Mouse (Mus musculus): ENCODE results near the gene Mpped2. TPM values are rescaled to one million over a fixed set of nuclear protein-coding genes. Genes with fewer than 3 reads are reported as not detected.
A peak's percentile ranks its signal among the peaks of the same experiment; 100 is the strongest.

The Mpped2 gene
- polyA plus RNA-seq, 1 experiment from 2014 or later, result 106 TPM

DNA sequence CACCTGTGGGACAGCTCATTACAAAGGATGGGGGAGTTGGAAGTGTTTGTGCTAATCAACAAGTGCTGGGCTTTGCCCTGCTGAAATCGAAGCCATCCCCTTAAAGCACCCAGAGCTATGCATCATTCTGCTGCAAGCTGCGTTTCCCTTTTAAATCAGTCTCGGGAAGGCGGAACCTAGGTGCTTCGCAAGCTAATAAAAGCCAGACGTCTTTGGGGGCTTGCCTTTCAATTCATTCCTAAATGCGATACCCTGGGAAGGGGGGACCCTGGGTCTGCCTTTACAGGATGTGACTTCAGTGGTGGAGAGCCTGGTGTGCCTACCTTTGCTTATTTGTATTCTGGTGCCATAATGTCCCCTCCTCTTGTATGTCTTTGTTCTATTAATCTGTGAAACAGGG lies 103.2 kb downstream of the Mpped2 start:
- Histone ChIP-seq H3K4me3 (peak overlapping the region; percentile 18; the same call in 1 of the 2 replicates), H3K27me3 (ENCODE audit: low read depth, poor library complexity, severe bottlenecking) (no peaks in the 10 kb centered on the region), H3K27ac (peak overlapping the region; percentile 71), H3K4me1 (peaks cover 80% of the 10 kb centered on the region), H3K9me3 (replicated peaks) (no peaks in the 10 kb centered on the region), H3K36me3 (0 out of 2 replicates have a peak, but pooled peaks cover 5% of the 10 kb centered on the region)
- DNase-seq (ENCODE audit: low spot score), result peak; percentile 87
- WGBS, result 4% methylated on average over 7 of the region's 7 CpGs

DNA sequence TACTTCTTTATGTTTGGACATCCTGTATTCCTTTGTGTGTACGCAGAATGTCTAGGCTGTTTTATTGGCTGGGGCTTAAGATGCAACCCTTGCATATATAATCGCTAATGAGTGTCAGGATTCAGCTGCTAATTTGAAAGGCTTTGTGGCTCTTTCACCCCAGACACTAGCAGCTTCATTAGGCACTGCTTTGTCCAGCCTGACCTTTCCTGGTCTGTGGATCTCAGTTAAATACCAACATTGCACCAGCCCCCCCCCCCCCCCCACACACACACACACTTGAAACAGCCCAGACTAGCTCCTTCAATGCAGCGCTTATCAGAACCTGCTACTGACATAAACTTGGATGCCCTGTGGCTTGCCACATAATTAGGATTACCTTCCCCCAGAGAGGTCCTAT lies 104.8 kb downstream of the Mpped2 start:
- Histone ChIP-seq H3K9me3 (replicated peaks) (no peaks in the 10 kb centered on the region), H3K36me3 (0 out of 2 replicates have a peak, but pooled peaks cover 5% of the 10 kb centered on the region), H3K27ac (peak overlapping the region; percentile 71), H3K4me1 (peaks cover 66% of the 10 kb centered on the region), H3K27me3 (ENCODE audit: low read depth, poor library complexity, severe bottlenecking) (no peaks in the 10 kb centered on the region), H3K4me3 (no peak overlapping the region)
- no peak for DNase-seq (ENCODE audit: low spot score)
- WGBS, result 24% methylated on average over 3 of the region's 3 CpGs

DNA sequence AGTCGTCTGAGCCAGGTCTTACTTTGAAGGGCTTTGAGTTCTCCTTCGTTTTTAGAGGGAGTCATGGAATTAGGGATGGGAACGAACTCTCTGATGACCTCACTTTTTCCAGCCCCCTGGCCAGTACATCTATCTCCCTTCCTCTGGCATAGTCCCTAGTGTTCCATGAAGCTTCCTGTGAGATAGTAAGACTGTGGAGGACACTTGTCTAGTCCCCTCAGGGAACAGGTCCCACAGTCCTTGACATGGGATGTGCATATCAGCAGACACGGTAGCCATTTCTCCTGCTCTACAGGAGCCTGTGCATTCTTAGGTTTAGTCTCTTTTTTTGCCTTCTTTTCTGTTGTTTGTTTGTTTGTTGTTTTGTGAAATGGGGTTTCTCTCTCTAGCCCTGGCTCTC lies 105.8 kb downstream of the Mpped2 start:
- Histone ChIP-seq H3K4me1 (peaks cover 58% of the 10 kb centered on the region), H3K4me3 (no peak overlapping the region), H3K27me3 (ENCODE audit: low read depth, poor library complexity, severe bottlenecking) (no peaks in the 10 kb centered on the region), H3K9me3 (replicated peaks) (no peaks in the 10 kb centered on the region), H3K27ac (peak overlapping the region; percentile 71), H3K36me3 (0 out of 2 replicates have a peak, but pooled peaks cover 7% of the 10 kb centered on the region)
- WGBS, result 50% methylated on average over 4 of the region's 4 CpGs
- no peak for DNase-seq (ENCODE audit: low spot score)

DNA sequence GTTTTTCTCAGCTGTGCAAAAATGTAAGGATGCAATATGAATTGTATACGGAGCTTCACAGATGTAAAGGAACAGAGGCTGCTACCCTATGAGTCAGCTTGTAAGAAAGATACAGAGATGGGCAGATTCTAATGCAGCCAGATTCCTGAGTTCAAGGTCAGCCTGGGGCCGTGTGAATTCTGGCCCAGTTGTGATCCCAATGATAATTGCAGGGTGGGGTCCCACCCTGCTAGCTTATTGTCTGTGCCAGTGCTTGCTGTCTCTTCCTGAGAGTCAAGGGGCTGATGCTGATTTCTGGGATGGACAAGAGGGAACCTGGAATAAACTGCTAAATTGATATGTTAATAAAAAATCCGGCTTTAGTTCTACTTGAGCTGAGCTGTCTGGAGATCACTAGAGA lies 122.8 kb downstream of the Mpped2 start:
- H3K4me1 ChIP-seq, result peaks cover 10% of the 10 kb centered on the region; the same call in 1 of the 2 replicates
- WGBS, result 94% methylated on average over 3 of the region's 3 CpGs
- H3K4me3 ChIP-seq, result no peak overlapping the region
- H3K36me3 ChIP-seq, result peaks cover 9% of the 10 kb centered on the region
- no peak overlapping the region for H3K27ac ChIP-seq
- H3K27me3 ChIP-seq (ENCODE audit: low read depth, poor library complexity, severe bottlenecking), result no peaks in the 10 kb centered on the region
- no peaks in the 10 kb centered on the region for H3K9me3 ChIP-seq (replicated peaks)
- no peak for DNase-seq (ENCODE audit: low spot score)

DNA sequence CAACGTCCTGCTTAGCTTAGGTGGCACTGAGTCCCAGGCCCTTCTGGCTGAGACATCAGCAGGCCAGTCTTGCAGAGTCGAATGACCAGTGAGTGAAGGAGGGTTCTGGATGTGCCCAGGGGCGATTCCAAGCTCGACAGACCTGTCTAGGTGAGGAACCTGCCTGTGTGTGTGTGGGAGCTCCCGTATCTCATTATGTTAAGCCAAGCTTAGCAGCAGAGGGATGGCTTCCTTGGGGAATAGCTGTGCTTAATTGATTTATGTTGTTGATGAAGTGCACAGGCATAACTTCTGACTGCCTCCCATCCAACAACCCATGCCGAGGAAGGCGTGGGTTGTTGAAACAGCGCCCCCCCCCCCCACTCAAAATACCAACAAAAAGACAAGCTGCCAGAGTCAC lies 128.2 kb downstream of the Mpped2 start:
- DNase-seq (ENCODE audit: low spot score), result peak; percentile 27
- Histone ChIP-seq H3K9me3 (replicated peaks) (no peaks in the 10 kb centered on the region), H3K4me1 (peaks cover 29% of the 10 kb centered on the region), H3K27ac (no peak overlapping the region), H3K36me3 (0 out of 2 replicates have a peak, but pooled peaks cover 4% of the 10 kb centered on the region), H3K27me3 (ENCODE audit: low read depth, poor library complexity, severe bottlenecking) (no peaks in the 10 kb centered on the region), H3K4me3 (no peak overlapping the region)
- WGBS, result 65% methylated on average over 8 of the region's 8 CpGs

DNA sequence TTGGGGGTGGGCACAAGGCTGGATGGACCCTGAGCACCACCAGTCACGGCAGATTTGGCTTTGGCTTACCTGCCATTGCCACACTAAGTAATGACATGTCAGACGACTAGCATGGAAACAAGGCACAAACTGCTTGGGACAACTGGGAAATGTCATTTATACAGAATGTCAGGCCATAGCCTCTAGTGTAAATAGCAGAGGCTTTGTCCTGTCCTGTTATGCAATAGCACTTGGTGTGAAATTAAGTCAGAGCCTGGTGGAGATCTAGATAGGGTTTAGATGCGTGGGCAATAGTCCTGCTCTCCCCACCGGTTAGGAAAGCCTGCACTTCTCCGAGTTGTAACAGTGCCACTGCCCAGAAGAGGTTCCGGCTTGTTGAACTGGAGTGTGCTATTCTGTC lies 128.8 kb downstream of the Mpped2 start:
- Histone ChIP-seq H3K4me3 (no peak overlapping the region), H3K27me3 (ENCODE audit: low read depth, poor library complexity, severe bottlenecking) (no peaks in the 10 kb centered on the region), H3K36me3 (0 out of 2 replicates have a peak, but pooled peaks cover 4% of the 10 kb centered on the region), H3K27ac (peak overlapping the region; percentile 73), H3K4me1 (peaks cover 29% of the 10 kb centered on the region), H3K9me3 (replicated peaks) (no peaks in the 10 kb centered on the region)
- peak; percentile 28 for DNase-seq (ENCODE audit: low spot score)
- 51% methylated on average over 6 of the region's 6 CpGs for WGBS

DNA sequence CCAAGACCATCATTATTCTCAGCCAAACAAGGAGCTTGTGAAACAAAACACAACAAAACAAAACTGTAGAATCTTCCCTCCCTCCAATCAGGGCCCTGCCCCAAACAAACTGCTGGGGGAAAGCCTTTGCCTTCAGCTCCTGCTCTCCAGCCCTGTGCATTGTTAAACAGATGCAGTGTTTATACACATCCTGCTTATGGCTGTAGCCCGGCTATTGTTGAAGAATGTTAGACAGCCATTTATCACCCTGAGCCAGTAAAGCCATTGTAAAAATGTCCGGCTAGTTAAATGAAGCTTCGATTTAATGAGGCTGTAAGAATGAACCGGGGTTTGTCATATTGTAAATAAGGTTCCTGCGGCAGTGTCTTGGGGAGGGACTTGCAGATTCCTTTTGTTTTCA lies 129.5 kb downstream of the Mpped2 start:
- Histone ChIP-seq H3K4me1 (peaks cover 29% of the 10 kb centered on the region), H3K27me3 (ENCODE audit: low read depth, poor library complexity, severe bottlenecking) (no peaks in the 10 kb centered on the region), H3K27ac (peak overlapping the region; percentile 73), H3K4me3 (no peak overlapping the region), H3K36me3 (0 out of 2 replicates have a peak, but pooled peaks cover 4% of the 10 kb centered on the region), H3K9me3 (replicated peaks) (no peaks in the 10 kb centered on the region)
- DNase-seq (ENCODE audit: low spot score), result peak; percentile 29
- 5% methylated on average over 5 of the region's 5 CpGs for WGBS

DNA sequence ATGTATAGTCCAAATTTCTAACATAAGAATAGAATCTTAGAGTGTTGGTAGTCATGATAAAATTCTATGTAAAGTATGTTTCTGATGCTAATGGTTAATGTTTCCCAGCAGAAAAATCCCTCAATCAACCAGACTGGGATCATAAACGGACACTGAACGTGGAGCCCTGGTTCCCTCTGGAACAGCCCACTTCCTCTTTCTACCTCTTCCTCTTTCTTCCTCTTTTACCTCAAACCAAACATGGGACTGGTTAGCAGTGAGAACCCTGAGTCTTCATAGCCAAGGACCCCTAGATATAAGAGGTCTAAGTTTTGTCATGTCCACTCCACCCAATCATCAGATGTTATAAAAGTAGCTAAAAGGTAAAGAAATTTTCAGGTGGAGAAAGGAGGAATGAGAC lies 132.4 kb downstream of the Mpped2 start:
- Histone ChIP-seq H3K27me3 (ENCODE audit: low read depth, poor library complexity, severe bottlenecking) (no peaks in the 10 kb centered on the region), H3K27ac (no peak overlapping the region), H3K4me1 (peaks cover 54% of the 10 kb centered on the region), H3K4me3 (no peak overlapping the region), H3K36me3 (0 out of 2 replicates have a peak, but pooled peaks cover 4% of the 10 kb centered on the region), H3K9me3 (replicated peaks) (no peaks in the 10 kb centered on the region)
- no peak for DNase-seq (ENCODE audit: low spot score)
- 84% methylated on average over 2 of the region's 2 CpGs for WGBS

DNA sequence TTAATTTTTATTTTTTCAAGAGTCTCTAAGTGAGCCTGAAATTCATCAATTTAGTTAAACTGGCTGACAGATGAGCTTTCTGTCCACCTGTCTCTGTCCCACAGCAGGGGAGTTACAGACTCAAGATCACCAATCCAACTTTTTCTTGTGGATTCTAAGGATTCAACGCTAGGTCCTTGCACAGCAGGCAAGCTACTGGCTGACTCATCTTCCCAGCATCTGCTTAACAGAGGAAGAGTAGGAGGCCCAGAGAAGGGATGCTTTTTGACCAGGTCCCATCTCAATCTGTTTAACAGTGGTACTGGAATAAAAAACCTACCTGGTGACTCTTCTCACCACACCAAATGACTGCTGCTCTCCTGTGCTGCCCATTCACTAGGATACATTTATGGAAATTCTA lies 133.0 kb downstream of the Mpped2 start:
- H3K27me3 ChIP-seq (ENCODE audit: low read depth, poor library complexity, severe bottlenecking), result no peaks in the 10 kb centered on the region
- peak; percentile 16 for DNase-seq (ENCODE audit: low spot score)
- WGBS, result 82% methylated on average over 1 of the region's 1 CpGs
- no peak overlapping the region for H3K4me3 ChIP-seq
- H3K27ac ChIP-seq, result no peak overlapping the region
- no peaks in the 10 kb centered on the region for H3K9me3 ChIP-seq (replicated peaks)
- 0 out of 2 replicates have a peak, but pooled peaks cover 4% of the 10 kb centered on the region for H3K36me3 ChIP-seq
- H3K4me1 ChIP-seq, result peaks cover 52% of the 10 kb centered on the region

DNA sequence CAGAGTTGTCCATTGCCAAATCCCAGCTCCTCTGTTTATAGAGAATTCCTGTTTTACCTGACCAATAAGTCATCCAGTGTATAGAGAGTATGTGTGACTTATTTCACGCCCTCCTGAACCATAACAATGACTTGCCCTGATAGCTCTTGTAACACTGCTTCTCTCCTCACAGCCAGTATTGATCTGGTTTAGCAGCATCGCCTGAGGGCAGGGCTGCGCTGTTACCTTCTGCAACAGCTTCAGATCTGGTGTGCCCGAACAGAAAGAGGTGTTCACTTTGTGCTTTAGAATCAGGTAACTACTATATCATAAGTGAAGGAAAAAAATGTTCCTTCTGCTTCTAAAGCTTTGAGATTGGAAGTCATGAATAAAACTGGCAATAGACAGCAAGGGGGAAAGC lies 133.7 kb downstream of the Mpped2 start:
- H3K36me3 ChIP-seq, result 0 out of 2 replicates have a peak, but pooled peaks cover 4% of the 10 kb centered on the region
- H3K4me3 ChIP-seq, result no peak overlapping the region
- DNase-seq (ENCODE audit: low spot score), result peak; percentile 15
- H3K27me3 ChIP-seq (ENCODE audit: low read depth, poor library complexity, severe bottlenecking), result no peaks in the 10 kb centered on the region
- no peaks in the 10 kb centered on the region for H3K9me3 ChIP-seq (replicated peaks)
- 89% methylated on average over 4 of the region's 4 CpGs for WGBS
- H3K27ac ChIP-seq, result no peak overlapping the region
- peaks cover 50% of the 10 kb centered on the region for H3K4me1 ChIP-seq

DNA sequence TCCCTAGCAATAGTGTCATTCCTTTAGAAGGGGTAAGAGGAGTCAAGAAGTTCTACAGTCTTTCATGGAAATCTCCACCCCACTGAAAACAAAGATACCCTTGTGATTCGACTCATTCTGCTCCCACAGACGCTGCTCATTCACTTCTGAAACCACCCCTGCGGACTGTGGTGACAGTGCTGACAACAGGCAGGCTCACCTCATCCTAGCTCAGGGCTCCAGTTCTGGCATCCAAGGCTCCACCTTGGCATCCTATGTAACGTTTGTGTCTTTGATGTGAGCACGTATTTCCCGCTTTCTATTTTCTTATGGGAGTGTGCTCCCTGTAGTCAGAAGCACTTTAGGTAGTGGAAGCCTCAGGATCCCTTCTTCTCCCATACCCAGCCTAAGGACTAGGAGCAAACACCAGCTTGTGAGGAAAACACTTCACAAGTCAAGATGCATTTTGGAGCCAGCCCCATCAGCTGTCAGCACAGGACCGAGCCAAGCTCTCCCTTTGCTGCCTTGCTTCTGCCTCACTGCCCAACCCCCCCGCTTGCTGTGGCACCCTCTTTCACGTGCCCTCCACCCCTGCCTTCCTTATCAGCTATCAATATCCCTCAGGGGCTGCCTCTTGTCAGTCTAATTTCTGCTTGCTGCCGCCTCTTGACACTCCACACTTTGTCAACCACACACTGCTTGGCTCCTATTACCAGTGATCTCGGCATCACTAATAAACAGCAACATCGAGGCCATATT lies 135.7 kb downstream of the Mpped2 start:
- H3K27me3 ChIP-seq (ENCODE audit: low read depth, poor library complexity, severe bottlenecking), result no peaks in the 10 kb centered on the region
- H3K36me3 ChIP-seq, result 0 out of 2 replicates have a peak, but pooled peaks cover 4% of the 10 kb centered on the region
- no peak overlapping the region for H3K4me3 ChIP-seq
- H3K4me1 ChIP-seq, result peaks cover 48% of the 10 kb centered on the region
- DNase-seq (ENCODE audit: low spot score), result no peak
- H3K27ac ChIP-seq, result peak overlapping the region; percentile 61; the same call in 1 of the 2 replicates
- 44% methylated on average over 12 of the region's 12 CpGs for WGBS
- H3K9me3 ChIP-seq (replicated peaks), result no peaks in the 10 kb centered on the region

DNA sequence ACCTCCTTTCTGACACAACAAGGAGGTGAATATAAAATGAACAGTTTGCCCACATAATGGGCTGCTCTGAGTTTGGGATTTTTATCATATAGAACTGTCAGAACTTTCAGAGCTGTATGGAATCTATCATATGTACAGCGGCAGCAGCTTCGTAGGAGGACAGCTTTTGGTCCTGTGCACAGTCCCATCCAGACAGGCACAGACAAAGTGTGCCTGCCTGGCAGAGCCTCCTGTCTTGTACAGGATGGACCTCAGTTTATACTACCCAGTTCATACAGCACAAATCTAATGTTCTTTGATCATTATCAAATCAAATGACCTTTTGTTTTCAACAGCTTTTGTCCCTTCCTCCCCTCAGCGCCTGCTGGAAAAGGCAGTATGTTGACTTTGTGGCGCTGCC lies 136.4 kb downstream of the Mpped2 start:
- no peak for DNase-seq (ENCODE audit: low spot score)
- Histone ChIP-seq H3K27ac (peak overlapping the region; percentile 3; the same call in 1 of the 2 replicates), H3K36me3 (0 out of 2 replicates have a peak, but pooled peaks cover 4% of the 10 kb centered on the region), H3K27me3 (ENCODE audit: low read depth, poor library complexity, severe bottlenecking) (no peaks in the 10 kb centered on the region), H3K9me3 (replicated peaks) (no peaks in the 10 kb centered on the region), H3K4me1 (peaks cover 49% of the 10 kb centered on the region), H3K4me3 (no peak overlapping the region)
- 63% methylated on average over 4 of the region's 4 CpGs for WGBS

DNA sequence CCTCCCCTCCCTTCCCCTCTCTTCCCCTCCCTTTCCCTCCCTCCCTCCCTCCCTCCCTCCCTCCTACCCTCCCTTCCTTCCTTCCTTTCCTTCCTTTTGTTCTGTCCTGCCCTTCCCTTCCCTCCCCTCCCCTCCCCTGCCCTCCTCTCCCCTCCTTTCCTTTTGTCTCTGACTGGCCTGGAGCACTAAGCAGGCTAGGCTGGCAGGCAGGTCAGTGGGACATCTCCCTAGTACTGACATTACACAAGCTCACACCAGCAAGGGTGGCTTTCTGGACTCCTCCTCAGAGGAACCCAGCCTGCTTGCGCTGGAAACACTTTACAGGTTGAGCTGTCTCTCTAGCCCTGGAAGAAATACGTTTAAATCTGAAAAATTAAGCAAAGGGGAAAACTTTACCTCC lies 139.5 kb downstream of the Mpped2 start:
- no peak overlapping the region for H3K4me3 ChIP-seq
- no peaks in the 10 kb centered on the region for H3K27me3 ChIP-seq (ENCODE audit: low read depth, poor library complexity, severe bottlenecking)
- H3K4me1 ChIP-seq, result peaks cover 75% of the 10 kb centered on the region
- no peaks in the 10 kb centered on the region for H3K9me3 ChIP-seq (replicated peaks)
- H3K36me3 ChIP-seq, result 0 out of 2 replicates have a peak, but pooled peaks cover 4% of the 10 kb centered on the region
- DNase-seq (ENCODE audit: low spot score), result no peak
- WGBS, result 73% methylated on average over 2 of the region's 2 CpGs
- H3K27ac ChIP-seq, result peak overlapping the region; percentile 56

Data from limb, embryonic 10.5 days (tissue).